Mouse (Mus musculus) CH12.LX (cell line): ENCODE measurements around the gene Olfr215. TPM values are rescaled to one million over a fixed set of nuclear protein-coding genes. Genes with fewer than 3 reads are reported as not detected.

Source experiments
- DNase-seq: peaks from one replicate; pipeline ENCODE4 v3.0.0-alpha.2; 2013; ENCODE audit errors: extremely low read depth
- H3K27ac ChIP-seq: 2 replicates; pipeline ENCODE4 v1.5.1; 2012; ENCODE audit warnings: low read depth, mild to moderate bottlenecking, control low read depth, moderate library complexity; ENCODE audit not compliant: insufficient read depth
- H3K27me3 ChIP-seq: replicated peaks from 2 replicates; pipeline ENCODE3; 2012; ENCODE audit warnings: inconsistent platforms
- H3K36me3 ChIP-seq, 2 experiments: replicated peaks in 1 of 2; 2 replicates each; pipeline versions ENCODE3 to v1.6.1; 2012; ENCODE audit warnings: inconsistent platforms in 1 of 2, low read length in 1 of 2, mild to moderate bottlenecking in 1 of 2, mixed read lengths in 1 of 2, moderate library complexity in 1 of 2; ENCODE audit not compliant: control insufficient read depth in 1 of 2, insufficient read depth in 1 of 2
- H3K4me1 ChIP-seq, 2 experiments: 2 replicates each; pipeline ENCODE4 v1.6.1; 2012; ENCODE audit warnings: inconsistent platforms in 1 of 2, moderate library complexity in 1 of 2; ENCODE audit not compliant: insufficient read depth in 2 of 2, control insufficient read depth in 1 of 2
- H3K4me2 ChIP-seq: 2 replicates; pipeline ENCODE4 v1.6.1; 2012; ENCODE audit warnings: low read depth, mild to moderate bottlenecking, control low read depth; ENCODE audit not compliant: poor library complexity, insufficient read depth, severe bottlenecking
- H3K4me3 ChIP-seq, 3 experiments: fragments of 150-350 bp in 1 of 3; sonication (generic) in 1 of 3; replicated peaks in 1 of 3; 2 replicates each; pipeline versions ENCODE3 to v1.5.1; 2011 to 2012; ENCODE audit warnings: low read depth in 2 of 3, low read length in 2 of 3, mild to moderate bottlenecking in 2 of 3, moderate library complexity in 2 of 3, control low read depth in 1 of 3, improper control_type of control experiment in 1 of 3, inconsistent platforms in 1 of 3, mixed read lengths in 1 of 3; ENCODE audit not compliant: poor library complexity in 1 of 3
- H3K79me2 ChIP-seq: replicated peaks from 2 replicates; pipeline ENCODE4 v1.6.1; 2012; ENCODE audit warnings: mild to moderate bottlenecking, moderate library complexity; ENCODE audit not compliant: control insufficient read depth, poor library complexity, insufficient read depth, severe bottlenecking; ENCODE audit errors: extremely low read depth
- H3K9ac ChIP-seq: 2 replicates; pipeline ENCODE4 v1.6.1; 2012; ENCODE audit warnings: low read depth, mild to moderate bottlenecking, control low read depth, moderate library complexity; ENCODE audit not compliant: insufficient read depth
- H3K9me3 ChIP-seq: replicated peaks from 2 replicates; pipeline ENCODE3; 2012; ENCODE audit warnings: low read length, inconsistent platforms, mixed read lengths
- BHLHE40 ChIP-seq: IDR thresholded peaks from 2 replicates; pipeline ENCODE4 v1.6.1; 2011; ENCODE audit warnings: mild to moderate bottlenecking, low read depth, low read length, improper control_type of control experiment
- CHD1 ChIP-seq: IDR thresholded peaks from 2 replicates; pipeline ENCODE4 v1.6.1; 2012; ENCODE audit warnings: low read depth, low read length, improper control_type of control experiment, inconsistent platforms
- CHD2 ChIP-seq: IDR thresholded peaks from 2 replicates; pipeline ENCODE4 v1.6.1; 2011; ENCODE audit warnings: low read length, improper control_type of control experiment
- E2F4 ChIP-seq: IDR thresholded peaks from 2 replicates; pipeline ENCODE4 v1.6.1; 2011; ENCODE audit warnings: low read depth, low read length, improper control_type of control experiment; ENCODE audit not compliant: insufficient replicate concordance
- EP300 ChIP-seq: IDR thresholded peaks from 2 replicates; pipeline ENCODE4 v1.6.1; 2011; ENCODE audit warnings: low read length, improper control_type of control experiment
- ETS1 ChIP-seq: conservative IDR thresholded peaks from 2 replicates; pipeline ENCODE4 v1.6.1; 2012; ENCODE audit warnings: low read depth, mild to moderate bottlenecking, inconsistent platforms, low read length, improper control_type of control experiment, moderate library complexity
- GABPA ChIP-seq: IDR thresholded peaks from 2 replicates; pipeline ENCODE4 v1.6.1; 2012; ENCODE audit warnings: low read depth, low read length, improper control_type of control experiment, inconsistent platforms; ENCODE audit not compliant: insufficient replicate concordance
- JUN ChIP-seq: IDR thresholded peaks from 2 replicates; pipeline ENCODE4 v1.6.1; 2011; ENCODE audit warnings: low read depth, mild to moderate bottlenecking, low read length, improper control_type of control experiment, moderate library complexity; ENCODE audit not compliant: insufficient read depth
- JUND ChIP-seq: conservative IDR thresholded peaks from 2 replicates; pipeline ENCODE4 v1.6.1; 2011; ENCODE audit warnings: low read depth, low read length, improper control_type of control experiment
- KAT2A ChIP-seq: IDR thresholded peaks from 2 replicates; pipeline ENCODE4 v1.6.1; 2012; ENCODE audit warnings: low read length, improper control_type of control experiment, inconsistent platforms; ENCODE audit not compliant: insufficient replicate concordance
- MAFK ChIP-seq: IDR thresholded peaks from 2 replicates; pipeline ENCODE4 v1.6.1; 2011; ENCODE audit warnings: low read length, improper control_type of control experiment; ENCODE audit not compliant: insufficient replicate concordance
- MAX ChIP-seq: IDR thresholded peaks from 2 replicates; pipeline ENCODE4 v1.6.1; 2011; ENCODE audit warnings: low read length, improper control_type of control experiment
- MAZ ChIP-seq: IDR thresholded peaks from 2 replicates; pipeline ENCODE4 v1.6.1; 2012; ENCODE audit warnings: low read depth, mild to moderate bottlenecking, inconsistent platforms, low read length, improper control_type of control experiment, moderate library complexity
- MXI1 ChIP-seq: IDR thresholded peaks from 2 replicates; pipeline ENCODE4 v1.6.1; 2011; ENCODE audit warnings: mild to moderate bottlenecking, low read depth, low read length, improper control_type of control experiment
- NELFE ChIP-seq: IDR thresholded peaks from 2 replicates; pipeline ENCODE4 v1.6.1; 2011; ENCODE audit warnings: low read depth, low read length, improper control_type of control experiment
- NRF1 ChIP-seq: IDR thresholded peaks from 2 replicates; pipeline ENCODE4 v1.6.1; 2014; ENCODE audit warnings: low read depth, mild to moderate bottlenecking, inconsistent platforms, low read length, improper control_type of control experiment, moderate library complexity
- POLR2A ChIP-seq: IDR thresholded peaks from 2 replicates; pipeline ENCODE4 v1.6.1; 2011; ENCODE audit warnings: low read depth, mild to moderate bottlenecking, improper control_type of control experiment, low read length
- POLR2AphosphoS2 ChIP-seq: IDR thresholded peaks from 2 replicates; pipeline ENCODE4 v1.6.1; 2011; ENCODE audit warnings: low read depth, low read length, improper control_type of control experiment
- RAD21 ChIP-seq: IDR thresholded peaks from 2 replicates; pipeline ENCODE4 v1.6.1; 2011; ENCODE audit warnings: low read depth, mild to moderate bottlenecking, low read length, improper control_type of control experiment, moderate library complexity
- RCOR1 ChIP-seq: conservative IDR thresholded peaks from 2 replicates; pipeline ENCODE4 v1.6.1; 2012; ENCODE audit warnings: low read depth, mild to moderate bottlenecking, inconsistent platforms, low read length, improper control_type of control experiment
- SIN3A ChIP-seq: IDR thresholded peaks from 2 replicates; pipeline ENCODE4 v1.6.1; 2012; ENCODE audit warnings: low read length, improper control_type of control experiment, inconsistent platforms
- SMC3 ChIP-seq: IDR thresholded peaks from 2 replicates; pipeline ENCODE4 v1.6.1; 2011; ENCODE audit warnings: low read depth, low read length, improper control_type of control experiment
- TBP ChIP-seq: conservative IDR thresholded peaks from 2 replicates; pipeline ENCODE4 v1.6.1; 2011; ENCODE audit warnings: low read depth, low read length, improper control_type of control experiment
- TCF12 ChIP-seq: IDR thresholded peaks from 2 replicates; pipeline ENCODE4 v1.6.1; 2014; ENCODE audit warnings: low read depth, mild to moderate bottlenecking, inconsistent platforms, low read length, improper control_type of control experiment
- UBTF ChIP-seq: IDR thresholded peaks from 2 replicates; pipeline ENCODE4 v1.6.1; 2012; ENCODE audit warnings: low read depth, mild to moderate bottlenecking, inconsistent platforms, low read length, improper control_type of control experiment, moderate library complexity
- USF1 ChIP-seq: IDR thresholded peaks from 2 replicates; pipeline ENCODE4 v1.6.1; 2014; ENCODE audit warnings: low read depth, mild to moderate bottlenecking, inconsistent platforms, low read length, improper control_type of control experiment
- USF2 ChIP-seq: conservative IDR thresholded peaks from 2 replicates; pipeline ENCODE4 v1.6.1; 2011; ENCODE audit warnings: low read depth, low read length, improper control_type of control experiment
- ZC3H11A ChIP-seq: IDR thresholded peaks from 2 replicates; pipeline ENCODE4 v1.6.1; 2012; ENCODE audit warnings: low read depth, mild to moderate bottlenecking, inconsistent platforms, low read length, improper control_type of control experiment
- ZMIZ1 ChIP-seq: IDR thresholded peaks from 2 replicates; pipeline ENCODE4 v1.6.1; 2012; ENCODE audit warnings: low read depth, mild to moderate bottlenecking, inconsistent platforms, low read length, improper control_type of control experiment
- ZNF384 ChIP-seq: IDR thresholded peaks from 2 replicates; pipeline ENCODE4 v1.6.1; 2012; ENCODE audit warnings: low read depth, low read length, improper control_type of control experiment, inconsistent platforms
- dilution Hi-C: fragments of 300-500 bp; cut with MboI; formaldehyde crosslinking; loops from 2 replicates; pipeline ENCODE4 v1.14.3; 2020; ENCODE audit warnings: low sequenced_read_pairs; ENCODE audit not compliant: extremely low pct_unique_long_range_greater_than_20kb, extremely low pct_ligation_motif_present
- in situ Hi-C: fragments of 300-500 bp; cut with MboI; formaldehyde crosslinking; loops from 3 replicates; pipeline ENCODE4 v1.14.3; 2019; ENCODE audit warnings: low sequenced_read_pairs, low pct_ligation_motif_present, low pct_unique_long_range_greater_than_20kb, mixed read lengths
- polyA plus RNA-seq: library from polyadenylated mRNA; unstranded; fragments of >175 nt; gene quantifications from 2 replicates; pipeline ENCODE4 v1.2.1, GENCODE M21; 2012; ENCODE audit warnings: low read depth; ENCODE audit not compliant: insufficient read length
- total RNA-seq, 2 experiments: library from RNA; depleted of rRNA; stranded (reverse); fragments of 300-350 nt in 1 of 2; fragments of >200 nt in 1 of 2; gene quantifications; 2 replicates each; pipeline ENCODE4 v1.2.3; 2012 to 2014

Gene Olfr215
- total and polyA plus RNA-seq, 3 experiments = not detected

DNA sequence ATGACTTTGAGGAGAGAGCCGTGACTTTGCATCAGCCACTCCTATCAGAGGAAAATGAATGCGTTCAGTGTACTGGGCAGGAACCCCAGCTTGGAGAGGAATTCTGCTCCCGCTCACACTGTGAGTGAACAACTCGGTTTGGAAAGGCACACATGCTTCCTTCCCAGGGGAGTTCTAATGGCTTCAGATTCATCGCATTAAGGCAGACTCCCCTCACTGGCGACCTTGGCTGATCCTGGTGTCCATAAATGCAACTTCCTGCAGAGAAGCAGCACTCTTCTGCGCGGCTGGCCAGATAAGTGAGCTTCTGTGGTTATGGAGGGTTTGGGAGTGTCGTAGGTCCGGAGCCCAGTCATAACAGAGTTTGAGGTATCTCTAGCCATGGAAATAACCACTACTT lies 45.8 kb upstream of the Olfr215 start:
- Histone ChIP-seq H3K27me3 (no peaks in the 10 kb centered on the region), H3K36me3 (peaks cover 19 to 34% of the 10 kb centered on the region in 2 experiments), H3K79me2 (peaks cover 15% of the 10 kb centered on the region), H3K4me3 (no peak overlapping the region)
- in situ Hi-C loops = no loop called here
- no peak for DNase-seq
- TF ChIP-seq ETS1 (no peak), USF1 (no peak), NELFE (no peak), ZNF384 (no peak), MAX (no peak), NRF1 (no peak), CHD1 (no peak), USF2 (no peak)
- TF ChIP-seq, all 38 proteins: peak for 0
- Histone ChIP-seq H3K4me2 (no peak overlapping the region), H3K9ac (no peak overlapping the region), H3K27ac (no peak overlapping the region), H3K9me3 (no peaks in the 10 kb centered on the region), H3K4me1 (peaks cover 3 to 30% of the 10 kb centered on the region in 2 experiments)
- dilution Hi-C loops = no loop called here

DNA sequence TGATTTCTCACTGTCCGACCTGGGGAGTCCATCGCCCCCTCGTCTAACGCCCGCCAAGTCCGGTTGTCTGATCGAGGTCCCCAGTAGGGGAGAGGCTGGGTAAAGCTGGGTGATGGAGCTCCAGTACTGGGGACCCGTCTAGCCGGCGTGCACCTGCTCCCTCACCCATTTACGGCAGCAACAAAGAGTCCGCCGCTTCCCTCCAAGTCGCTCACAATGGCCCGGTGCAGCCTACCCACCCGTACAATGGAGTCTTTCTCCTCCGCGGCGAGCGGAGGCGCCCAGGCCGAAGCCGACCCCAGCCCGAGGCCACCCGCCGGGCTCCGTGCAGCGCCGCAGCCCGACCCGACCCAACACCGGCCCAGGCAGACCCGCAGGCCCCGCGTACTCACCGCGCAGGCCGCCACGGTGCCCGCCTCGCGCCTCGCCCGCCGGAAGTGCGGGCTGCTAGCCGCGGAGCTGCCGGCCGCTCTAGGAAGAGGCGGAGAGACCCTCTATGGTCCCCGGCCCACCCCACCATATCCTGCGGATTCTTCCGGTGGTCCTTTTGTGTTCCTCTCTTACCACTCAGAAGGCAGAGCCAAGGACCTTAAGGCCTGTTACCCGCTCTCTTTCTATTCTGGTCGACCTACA lies 44.7 kb upstream of the Olfr215 start, which contains the start of gene Zfp422:
Zfp422 (minus strand) TSS at position 461 of the 633 bp plus-strand sequence.
- Histone ChIP-seq H3K4me1 (peaks cover 3 to 30% of the 10 kb centered on the region in 2 experiments), H3K27me3 (no peaks in the 10 kb centered on the region), H3K9me3 (no peaks in the 10 kb centered on the region), H3K36me3 (peaks cover 11 to 27% of the 10 kb centered on the region in 2 experiments), H3K27ac (peak within 1 kb of the TSS; percentile 27; the same call in 1 of the 2 replicates), H3K9ac (peak within 1 kb of the TSS; percentile 90), H3K4me2 (peak within 1 kb of the TSS; percentile 94), H3K79me2 (peaks cover 15% of the 10 kb centered on the region), H3K4me3 (peak within 1 kb of the TSS; percentile 81 to 88 (median 85))
- in situ Hi-C loops (no loop called here), dilution Hi-C loops (no loop called here)
- peak; percentile 58 for DNase-seq
- TF ChIP-seq NELFE (peak; percentile 75), NRF1 (peak; percentile 49), E2F4 (no peak), CHD2 (no peak), SIN3A (peak; percentile 69; the same call in 1 of the 2 replicates), BHLHE40 (no peak), CHD1 (no peak; the same call in 1 of the 2 replicates), ZMIZ1 (peak; percentile 76), EP300 (no peak), KAT2A (0 out of 2 replicates have a peak, but pooled peaks have one; percentile 50), MAFK (no peak), UBTF (peak; percentile 83; the same call in 1 of the 2 replicates), JUND (no peak), MAX (no peak), TBP (0 out of 2 replicates have a peak, but pooled peaks have one; percentile 48), RCOR1 (no peak; the same call in 1 of the 2 replicates), TCF12 (peak; percentile 89), SMC3 (no peak), JUN (no peak), GABPA (no peak), USF1 (no peak), POLR2A (peak; percentile 84), MXI1 (peak; percentile 69; the same call in 1 of the 2 replicates), ETS1 (no peak), ZC3H11A (no peak), MAZ (no peak), RAD21 (no peak), POLR2AphosphoS2 (no peak)
